Mouse (Mus musculus): Measurements from ENCODE around the gene Tgoln1.

GRCm38 (mm10) chr6:72645364-72645763 is 28.6 kb upstream of the Tgoln1 start:
- TF ChIP-seq MYOD1 (IDR thresholded peaks at IDR 0.05; ENCODE audit: control insufficient read depth, insufficient read length, low read depth) (no peak), CTCF (IDR thresholded peaks at IDR 0.05; ENCODE audit: control insufficient read depth, insufficient read depth, insufficient read length) (no peak)
